Mouse (Mus musculus) lung, postnatal 4 days (tissue): ENCODE data around the gene Pebp1.

Source experiments
- DNase-seq, 2 experiments: peaks; one replicate each; pipeline ENCODE4 v3.0.0; 2021

Pebp1 gene

DNA sequence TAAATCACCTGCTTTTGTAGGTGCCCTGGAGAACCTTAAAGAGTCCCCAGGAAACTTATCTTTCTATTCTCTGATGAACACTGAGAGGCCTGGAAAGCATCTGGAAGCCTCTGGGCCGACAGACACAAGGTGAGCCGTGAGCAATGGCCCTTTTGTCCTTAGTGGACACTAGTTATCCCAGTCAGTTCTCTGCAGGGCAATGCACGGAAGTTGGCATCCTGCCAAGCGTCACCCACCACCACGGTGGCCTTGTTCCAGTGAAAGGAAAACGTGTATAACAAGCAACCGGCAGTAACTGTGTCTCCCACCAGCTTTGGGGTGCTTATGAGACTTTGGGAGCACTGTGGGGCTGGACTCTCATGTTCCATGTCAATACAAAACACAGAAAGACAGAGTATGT, 2.7 kb downstream of the Pebp1 start:
- DNase-seq: no peak

DNA sequence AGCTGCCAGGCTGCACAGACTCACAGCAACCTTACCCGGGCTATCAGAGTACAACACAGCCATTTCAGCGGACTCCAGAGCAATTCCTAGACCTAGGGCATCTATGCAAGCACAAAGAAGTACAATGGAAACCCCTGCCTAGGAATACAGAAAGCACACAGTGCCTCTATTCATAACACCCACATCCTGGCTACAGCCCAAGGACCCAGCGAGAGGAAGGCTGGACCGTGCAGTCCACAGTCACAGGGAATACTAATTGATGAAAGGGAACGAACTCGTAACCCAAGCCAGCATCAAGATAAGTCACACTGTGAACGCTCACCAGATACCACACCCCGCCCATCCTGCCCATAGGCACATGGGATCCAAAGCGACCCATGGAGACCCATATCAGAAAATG, 3.4 kb downstream of the Pebp1 start:
- no peak for DNase-seq

DNA sequence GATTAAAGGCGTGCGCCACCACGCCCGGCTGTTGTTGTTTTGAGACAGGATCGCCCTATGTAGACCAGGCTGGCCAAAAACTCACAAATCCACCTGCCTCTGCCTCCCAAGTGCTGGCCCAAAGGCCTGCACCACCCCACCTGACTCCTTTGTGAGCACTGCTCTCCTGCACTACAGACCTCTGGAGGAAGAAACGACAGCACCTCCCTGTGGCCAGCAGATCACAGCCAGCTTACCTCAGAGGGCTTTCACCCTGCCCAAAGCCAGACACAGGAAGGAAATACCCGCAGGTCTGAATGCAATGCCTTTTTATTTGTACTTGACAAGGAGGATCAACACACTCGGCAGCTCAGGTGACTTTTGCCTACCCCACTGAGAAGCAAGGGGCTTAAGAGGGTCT, 5.1 kb downstream of the Pebp1 start:
- DNase-seq: no peak

GRCm38 (mm10) chr5:117281536-117281935, 5.9 kb downstream of the Pebp1 start:
- no peak for DNase-seq

DNA sequence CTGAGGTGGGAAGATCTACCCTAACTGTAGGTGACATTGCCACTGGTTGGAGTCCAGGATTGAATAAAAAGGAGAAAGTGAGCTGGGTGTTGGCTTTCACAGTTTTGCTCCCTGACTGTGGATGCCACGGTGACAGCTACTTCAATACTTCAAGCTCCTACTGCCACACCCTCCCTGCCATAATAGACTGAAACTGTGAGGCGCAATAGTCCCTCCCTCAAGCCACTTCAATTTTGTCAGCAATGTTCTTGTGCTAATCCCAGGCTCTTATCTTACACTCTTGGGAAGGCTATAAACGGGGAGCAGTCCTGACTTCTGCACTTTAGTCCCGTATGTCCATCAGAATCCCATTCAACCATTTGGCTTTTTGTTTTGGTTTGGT, 7.8 kb downstream of the Pebp1 start:
- DNase-seq: no peak

- DNase-seq: peak; percentile 50 to 63
Measured at GRCm38 (mm10) chr5:117278809-117279668, 8.4 kb downstream of the Pebp1 start.

GRCm38 (mm10) chr5:117277784-117278183, 9.6 kb downstream of the Pebp1 start:
- DNase-seq: no peak

- DNase-seq: no peak
Measured at GRCm38 (mm10) chr5:117274817-117275216, 12.6 kb downstream of the Pebp1 start.

GRCm38 (mm10) chr5:117271945-117272344, 15.5 kb downstream of the Pebp1 start:
- DNase-seq: no peak

- no peak for DNase-seq
Measured at GRCm38 (mm10) chr5:117269395-117269794, 18.0 kb downstream of the Pebp1 start.

DNA sequence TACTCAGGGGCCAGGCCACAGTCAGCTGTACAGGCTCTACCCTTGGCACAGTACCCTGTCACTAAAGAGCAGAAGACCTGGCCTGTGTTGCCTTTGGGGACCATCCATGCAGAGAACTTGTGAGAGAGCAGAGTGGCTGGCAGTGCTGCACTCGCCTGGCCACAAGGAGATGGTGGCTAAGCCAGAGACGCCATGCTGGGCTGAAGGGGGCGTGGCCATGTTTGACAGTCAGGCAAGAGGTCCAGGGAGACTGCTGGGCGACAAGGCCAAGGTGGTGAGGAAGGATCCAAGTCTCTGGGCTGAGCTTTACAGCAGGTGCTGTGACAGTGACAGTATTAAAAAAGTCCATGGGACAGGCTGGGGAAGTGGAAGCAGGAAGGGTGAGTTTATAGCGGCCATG, 18.7 kb downstream of the Pebp1 start:
- DNase-seq: no peak

GRCm38 (mm10) chr5:117267913-117268312, 19.5 kb downstream of the Pebp1 start:
- DNase-seq: no peak

DNA sequence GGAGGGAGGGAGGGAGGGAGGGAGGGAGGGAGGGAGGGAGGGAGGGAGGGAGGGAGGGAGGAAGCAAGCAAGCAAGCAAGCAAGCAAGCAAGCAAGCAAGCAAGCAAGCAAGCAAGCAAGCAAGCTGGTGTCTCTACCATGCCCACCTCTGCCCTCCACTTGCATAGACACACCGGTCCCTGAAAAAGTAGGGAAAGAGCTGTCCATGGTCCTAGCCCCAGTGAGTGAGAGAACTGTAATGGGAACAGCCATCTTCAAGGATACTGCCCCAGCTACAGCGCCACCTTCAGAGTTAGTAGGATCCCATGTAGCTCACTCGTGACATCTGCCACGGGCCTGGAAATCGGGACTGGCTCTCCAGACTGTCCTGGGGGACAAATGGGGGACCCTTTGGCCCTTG, 22.7 kb downstream of the Pebp1 start:
- no peak for DNase-seq

- DNase-seq: no peak
Measured at GRCm38 (mm10) chr5:117263566-117263965, 23.9 kb downstream of the Pebp1 start.

GRCm38 (mm10) chr5:117258276-117258675, 29.1 kb downstream of the Pebp1 start:
- DNase-seq: no peak

- DNase-seq: no peak
Measured at GRCm38 (mm10) chr5:117251763-117252162, 35.7 kb downstream of the Pebp1 start.

DNA sequence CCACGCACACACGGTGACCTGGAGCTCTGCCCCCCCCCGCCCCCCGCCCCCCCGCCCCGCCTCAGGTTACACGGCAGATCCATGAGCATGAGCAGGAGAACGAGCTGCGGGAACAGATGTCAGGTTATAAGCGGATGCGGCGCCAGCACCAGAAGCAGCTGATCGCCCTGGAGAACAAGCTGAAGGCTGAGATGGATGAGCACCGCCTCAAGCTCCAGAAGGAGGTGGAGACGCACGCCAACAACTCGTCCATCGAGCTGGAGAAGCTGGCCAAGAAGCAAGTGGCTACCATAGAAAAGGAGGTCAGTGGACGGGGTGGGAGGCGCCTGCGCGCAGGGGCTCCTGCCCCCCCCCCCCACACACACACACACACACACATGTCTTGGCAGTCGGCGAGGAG, 36.6 kb downstream of the Pebp1 start:
- no peak for DNase-seq

GRCm38 (mm10) chr5:117248351-117248750, 39.1 kb downstream of the Pebp1 start:
- no peak for DNase-seq

- no peak for DNase-seq
Measured at GRCm38 (mm10) chr5:117245170-117245569, 42.3 kb downstream of the Pebp1 start.

- DNase-seq: no peak
Measured at GRCm38 (mm10) chr5:117242671-117243478, 44.5 kb downstream of the Pebp1 start.

DNA sequence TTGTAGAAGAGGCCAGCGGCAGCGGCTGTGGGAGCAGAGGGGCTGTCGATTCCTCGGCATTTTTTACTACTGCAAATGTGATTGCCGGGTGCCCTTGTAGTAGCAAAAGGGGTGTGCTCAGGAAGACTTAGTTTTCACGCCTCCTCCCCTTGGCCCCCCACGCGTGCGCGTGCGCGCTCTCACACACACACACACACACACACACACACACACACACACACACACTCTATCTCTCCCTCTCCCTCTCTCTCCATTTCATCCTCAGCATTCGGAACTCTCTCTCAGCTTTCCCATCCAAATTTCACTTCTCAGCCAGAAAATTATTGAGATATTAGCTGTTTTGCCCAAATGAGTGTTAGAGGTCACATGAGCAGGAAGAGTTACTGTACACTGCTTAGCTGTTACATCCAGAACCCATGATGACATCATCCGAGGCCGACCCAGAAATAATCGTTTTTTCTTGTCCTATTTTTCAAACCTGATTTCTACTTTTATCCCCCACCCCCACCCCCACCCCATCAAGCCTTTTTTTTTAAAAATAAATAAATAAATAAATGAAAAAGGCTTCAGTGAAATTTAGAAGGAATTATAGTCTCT, 45.4 kb downstream of the Pebp1 start:
- DNase-seq: no peak

- peak in 1 of 2 experiments; percentile 37 for DNase-seq
Measured at GRCm38 (mm10) chr5:117240761-117241322, 46.6 kb downstream of the Pebp1 start.

GRCm38 (mm10) chr5:117240321-117240731, 47.1 kb downstream of the Pebp1 start:
- DNase-seq: no peak
